Comparison of ENCODE assay signal across 16 mouse cellular contexts in genomic region chr1:181125916-181126315, GRCm38 (mm10). TPM values are rescaled to one million over a fixed set of nuclear protein-coding genes. Genes with fewer than 3 reads are reported as not detected.
DNase-seq lines count a peak whose midpoint lies in the region.
"Had no signal": no experiment of that assay in that cellular context is flagged by ENCODE, and none has a peak within 500 bp of the region (broad histone marks: within the 10 kb centered on the region; RNA-seq: fewer than 3 reads in every experiment).

No protein-coding gene starts in this region.

- DNase-seq in adrenal gland, adult (ENCODE audit: inconsistent age in 2 of 2, low spot score in 1 of 2) = peak; percentile 56 to 77
- no peak for DNase-seq in adrenal gland, postnatal 14 days
- DNase-seq in adrenal gland, postnatal 36 days = peak; percentile 25 to 39
- no peak for DNase-seq in adrenal gland, adult 8-10 months
- DNase-seq in 3T3-L1 (ENCODE audit: low read depth, low spot score) (peak; percentile 48), NIH3T3 (ENCODE audit: low read depth) (peak; percentile 18)
- DNase-seq in gastrocnemius, adult 18-20 months (ENCODE audit: low spot score) = no peak
- DNase-seq: B cell, adult 2 months; cerebellum, adult 11 months; cerebellum, adult 18-20 months; cerebellum, adult 8-10 months; cerebellum, adult 9-11 months; cerebellum, postnatal 14 days; cerebellum, postnatal 36 days; embryo, embryonic 11 days; forebrain, postnatal 0 days had no signal

RNA-seq across cellular contexts. Expression of gene Nvl, which starts 18.1 kb away (rescaled TPM):
- total RNA-seq in adrenal gland, postnatal 14 days (2021) = 17.4 and 21.5 TPM in 2 replicates
- 10 to 100 TPM; 15.8 to 18.8 TPM for total RNA-seq in adrenal gland, postnatal 36 days (2021)
- total RNA-seq in adrenal gland, adult 8-10 months (2022) = 10 to 100 TPM; 20.1 to 34.9 (median 24.9) TPM
- total RNA-seq in gastrocnemius, adult 18-20 months (2021) = 1 to 10 TPM; 7.4 to 8.7 TPM

RNA-seq across cellular contexts. Expression of gene Cnih4, which starts 18.6 kb away (rescaled TPM):
- 44.2 and 47.9 TPM in 2 replicates for total RNA-seq in adrenal gland, postnatal 14 days (2021)
- 10 to 100 TPM; 46.1 to 60.5 TPM for total RNA-seq in adrenal gland, postnatal 36 days (2021)
- 10 to 100 TPM; 47.3 to 77.6 (median 60.8) TPM for total RNA-seq in adrenal gland, adult 8-10 months (2022)
- total RNA-seq in gastrocnemius, adult 18-20 months (2021) = 10 to 100 TPM; 39.3 to 40.5 TPM

Comparison
In these comparisons a context has a peak if more than half of its experiments do, and no peak if none do; other contexts are left out.
1. DNase-seq: peak in adrenal gland, adult (2 of 2), adrenal gland, postnatal 36 days (2 of 2), 3T3-L1 (single experiment) and NIH3T3 (single experiment); none in adrenal gland, postnatal 14 days (single experiment), adrenal gland, adult 8-10 months (single experiment) and gastrocnemius, adult 18-20 months (single experiment).